Mouse (Mus musculus): ENCODE measurements around the gene Il1rl2.

Il1rl2 gene

GRCm38 (mm10) chr1:40380111-40380510 lies 55.7 kb downstream of the Il1rl2 start:
- no peak for DNase-seq (ENCODE audit: low read depth)

GRCm38 (mm10) chr1:40380990-40381389 lies 56.6 kb downstream of the Il1rl2 start:
- DNase-seq (ENCODE audit: low read depth), result no peak

- DNase-seq (ENCODE audit: low read depth), result no peak
These were observed 58.4 kb downstream of the Il1rl2 start for GRCm38 (mm10) chr1:40382841-40383240.

- DNase-seq (ENCODE audit: low read depth), result no peak
These were observed 60.6 kb downstream of the Il1rl2 start for GRCm38 (mm10) chr1:40384931-40385545.

- DNase-seq (ENCODE audit: low read depth), result no peak
These were observed 67.0 kb downstream of the Il1rl2 start for GRCm38 (mm10) chr1:40391374-40391773.

- DNase-seq (ENCODE audit: low read depth), result no peak
These were observed 68.1 kb downstream of the Il1rl2 start for GRCm38 (mm10) chr1:40392535-40392934.

- DNase-seq (ENCODE audit: low read depth), result peak; percentile 49
These were observed 68.8 kb downstream of the Il1rl2 start for GRCm38 (mm10) chr1:40393214-40393613.

GRCm38 (mm10) chr1:40399639-40400038 lies 75.2 kb downstream of the Il1rl2 start:
- DNase-seq (ENCODE audit: low read depth), result no peak

GRCm38 (mm10) chr1:40404682-40405081 lies 80.3 kb downstream of the Il1rl2 start:
- DNase-seq (ENCODE audit: low read depth), result no peak

GRCm38 (mm10) chr1:40409882-40410281 lies 85.5 kb downstream of the Il1rl2 start:
- no peak for DNase-seq (ENCODE audit: low read depth)

GRCm38 (mm10) chr1:40413039-40413438 lies 88.6 kb downstream of the Il1rl2 start:
- DNase-seq (ENCODE audit: low read depth), result no peak

- DNase-seq (ENCODE audit: low read depth), result no peak
These were observed 89.9 kb downstream of the Il1rl2 start for GRCm38 (mm10) chr1:40414276-40414675.

GRCm38 (mm10) chr1:40414863-40415656 lies 90.7 kb downstream of the Il1rl2 start:
- DNase-seq (ENCODE audit: low read depth), result no peak

- DNase-seq (ENCODE audit: low read depth), result no peak
These were observed 92.6 kb downstream of the Il1rl2 start for GRCm38 (mm10) chr1:40417034-40417433.

Measured in fibroblast of lung, adult 2 months (primary cell).